Mouse (Mus musculus): ENCODE measurements around the gene Adam33. TPM values are rescaled to one million over a fixed set of nuclear protein-coding genes. Genes with fewer than 3 reads are reported as not detected.
"Not testable (repeated sequence)": the region's sequence is repeated elsewhere in the genome, so short reads cannot be mapped to it uniquely, and the experiment has no call there.

Gene Adam33
- total RNA-seq (2022): 1 to 10 TPM; 2.0 to 4.2 (median 3.6) TPM

DNA sequence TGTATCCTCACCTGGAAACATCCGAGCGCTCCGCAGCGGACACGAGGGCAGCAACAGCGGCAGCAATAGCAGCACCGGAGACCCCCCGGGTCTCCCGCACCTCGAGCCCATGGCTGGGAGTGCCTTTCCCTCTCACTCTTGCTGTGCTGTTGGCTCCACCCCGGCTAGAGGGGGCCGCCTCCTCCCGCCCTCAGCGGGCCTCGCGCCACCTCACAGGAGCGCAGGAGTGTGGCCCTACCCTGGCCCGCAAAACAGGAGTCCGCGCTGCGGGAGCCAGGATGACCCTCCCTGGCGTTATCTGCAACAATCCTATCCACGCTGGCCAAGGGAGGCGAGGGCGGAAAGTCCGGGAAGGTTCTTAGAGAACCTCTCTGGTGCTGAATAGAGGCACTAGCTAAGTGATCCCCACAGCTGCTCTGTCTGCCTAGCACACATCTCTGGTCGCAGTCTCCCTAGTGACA is at the start of gene Adam33:
Gene Adam33, minus strand, starts transcription at position 411 of the 461 bp plus-strand sequence.
- DNase-seq: no peak

- DNase-seq: no peak
Observed at GRCm38 (mm10) chr2:131105989-131106388, 42.4 kb upstream of the Adam33 start.

DNA sequence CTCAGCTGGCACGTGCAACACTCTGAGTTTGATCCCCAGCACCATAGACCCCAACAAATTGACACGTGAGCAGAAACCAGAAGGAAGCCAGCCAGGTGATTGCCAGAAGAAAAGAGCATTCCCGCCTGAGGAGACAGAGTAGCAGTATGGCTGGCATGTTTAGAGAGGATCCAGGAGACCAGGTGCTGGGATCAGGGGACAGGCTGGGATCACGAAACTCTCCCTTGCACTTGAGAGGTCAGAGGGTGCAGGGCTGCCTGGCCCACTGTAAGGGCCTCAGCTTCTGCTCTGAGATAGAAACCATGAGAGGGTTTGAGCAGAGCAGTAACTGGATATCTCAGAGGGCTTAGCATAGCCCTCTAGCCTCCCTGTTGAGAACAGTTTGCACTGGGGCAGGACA is 41.4 kb upstream of the Adam33 start:
- not testable (repeated sequence) for DNase-seq

- no peak for DNase-seq
Observed at GRCm38 (mm10) chr2:131104021-131104420, 40.4 kb upstream of the Adam33 start.

GRCm38 (mm10) chr2:131101530-131101929 is 37.9 kb upstream of the Adam33 start:
- DNase-seq: no peak

DNA sequence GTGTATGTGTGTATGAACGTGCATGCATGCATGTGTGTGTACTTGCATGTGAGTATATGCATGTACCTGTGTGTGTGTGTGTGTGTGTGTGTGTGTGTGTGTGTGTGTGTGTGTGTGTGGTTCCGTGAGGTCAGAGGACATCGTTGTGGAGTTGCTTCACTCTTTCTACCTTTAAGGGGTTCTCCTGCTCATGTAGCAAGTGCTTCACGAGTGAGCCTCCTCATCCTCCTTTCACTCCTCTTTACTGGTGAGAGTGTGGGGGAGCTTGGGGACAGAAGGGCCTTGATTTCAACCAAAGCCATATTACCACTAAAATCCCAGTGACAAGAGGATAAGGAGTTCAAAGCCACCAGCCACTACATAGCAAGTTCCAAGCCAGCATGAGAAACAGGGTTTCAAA is 33.5 kb upstream of the Adam33 start:
- DNase-seq: no peak

DNA sequence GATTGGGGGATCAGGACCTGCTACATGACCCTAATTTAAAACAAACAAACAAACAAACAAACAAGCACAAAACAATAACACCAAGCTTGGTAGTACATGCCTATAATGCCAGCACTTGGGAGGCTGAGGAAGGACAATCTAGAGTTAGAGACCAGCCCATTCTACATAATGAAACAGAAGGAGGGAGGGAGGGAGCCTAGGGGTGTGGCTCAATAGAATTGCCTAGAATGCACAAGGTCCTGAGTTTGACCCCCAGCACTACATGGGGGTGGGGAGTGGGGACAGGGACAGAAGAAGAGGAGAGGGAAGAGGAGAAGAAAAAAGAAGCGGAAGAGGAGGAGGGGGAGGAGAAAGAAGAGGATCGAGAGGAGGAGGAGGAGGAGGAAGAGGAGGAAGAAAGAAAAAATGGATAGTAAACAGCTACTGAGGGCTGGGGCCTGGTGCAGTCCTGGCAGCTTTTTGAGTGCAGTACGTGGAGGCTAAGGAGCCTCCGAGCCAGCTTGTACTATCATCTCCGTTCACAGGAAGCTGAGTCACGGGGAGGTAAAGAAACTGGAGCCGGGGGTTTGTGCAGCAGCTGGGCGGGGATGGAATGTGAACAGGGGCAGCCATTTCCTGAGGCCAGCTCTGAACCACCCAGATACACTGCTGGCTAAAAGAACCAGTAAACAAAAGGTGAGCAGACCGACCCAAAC is 32.6 kb upstream of the Adam33 start:
- DNase-seq: no peak

DNA sequence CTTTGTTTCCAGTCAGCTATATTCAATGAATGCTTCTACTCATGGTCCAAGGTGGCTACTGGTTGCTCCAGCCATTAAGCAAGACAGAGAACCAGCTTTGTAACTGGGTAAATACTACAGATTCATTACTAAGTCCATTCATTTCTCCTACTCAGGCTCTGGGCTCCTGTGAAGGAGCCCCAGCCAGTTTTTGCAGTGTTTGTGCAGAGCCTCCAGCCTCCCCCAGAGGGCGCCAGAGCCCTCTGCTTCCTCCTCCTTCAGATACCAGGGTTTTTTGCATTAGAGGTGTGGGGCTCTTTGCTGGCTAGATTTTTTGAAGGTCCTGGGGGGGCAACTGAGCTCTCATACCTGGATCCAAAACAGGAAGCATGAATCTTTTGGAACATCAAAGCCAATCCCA is 31.2 kb upstream of the Adam33 start:
- DNase-seq: peak; percentile 44

DNA sequence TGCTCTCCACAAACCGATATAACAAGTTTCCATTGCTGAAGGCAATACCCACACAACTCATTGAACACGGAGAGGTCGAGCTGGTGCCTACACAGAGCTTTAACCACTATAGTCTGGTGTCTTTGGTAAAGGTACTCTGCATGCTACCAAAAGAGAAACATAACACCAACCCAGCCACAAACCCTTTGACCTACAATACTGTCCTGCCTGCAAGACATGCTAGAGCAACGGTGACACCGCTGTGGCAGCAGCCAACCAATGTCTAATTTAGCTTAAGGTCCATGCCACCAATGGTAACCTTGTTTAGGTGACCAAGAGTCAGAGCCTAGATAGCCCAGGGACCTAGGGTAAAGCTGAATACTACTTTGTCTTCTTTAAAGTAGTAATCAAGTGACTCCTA is 30.0 kb upstream of the Adam33 start:
- no peak for DNase-seq

DNA sequence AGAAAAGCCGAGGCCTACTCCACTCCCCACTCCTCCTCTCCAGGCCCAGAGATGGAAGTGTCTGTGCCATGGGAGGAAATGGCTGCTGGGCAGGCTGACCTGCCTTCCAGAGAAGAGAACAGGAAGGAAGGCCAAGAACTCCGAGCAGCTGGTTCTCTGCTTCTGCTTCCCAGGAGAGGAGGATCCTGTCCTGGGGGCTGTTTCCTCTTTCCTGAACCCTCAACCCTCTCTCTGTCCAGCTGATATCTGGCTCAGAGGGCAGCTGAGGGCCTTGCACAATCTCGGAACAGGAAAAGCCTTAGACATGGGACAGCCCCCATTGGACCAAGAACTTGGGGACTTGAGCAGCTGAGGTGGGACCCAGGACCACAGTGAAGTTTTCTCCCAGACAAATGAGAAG is 27.2 kb upstream of the Adam33 start:
- DNase-seq: no peak

DNA sequence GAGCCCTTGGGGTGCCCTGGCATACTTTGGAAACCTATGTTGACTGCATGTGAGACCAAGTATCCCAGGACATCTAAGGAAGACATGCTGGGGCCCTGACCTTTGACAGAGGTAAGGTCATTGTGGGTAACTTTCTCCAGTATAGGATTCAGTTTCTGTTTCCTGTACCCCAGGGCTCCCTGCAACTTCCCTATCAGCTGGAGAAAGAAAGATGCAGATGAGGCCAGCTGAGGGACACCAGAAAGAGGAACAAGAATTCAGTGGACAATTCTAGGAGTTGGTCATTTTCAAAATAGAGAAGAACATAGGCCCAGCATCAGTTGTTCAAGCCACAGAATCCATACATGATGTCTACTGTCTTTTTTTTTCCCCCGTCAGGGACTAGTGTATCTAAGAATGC is 26.0 kb upstream of the Adam33 start:
- no peak for DNase-seq

- DNase-seq: no peak
Observed at GRCm38 (mm10) chr2:131088581-131088980, 25.0 kb upstream of the Adam33 start.

GRCm38 (mm10) chr2:131086667-131087390 is 23.2 kb upstream of the Adam33 start, which contains the start of gene Siglec1:
Siglec1 (minus strand) TSS chr2:131086765.
- no peak for DNase-seq

DNA sequence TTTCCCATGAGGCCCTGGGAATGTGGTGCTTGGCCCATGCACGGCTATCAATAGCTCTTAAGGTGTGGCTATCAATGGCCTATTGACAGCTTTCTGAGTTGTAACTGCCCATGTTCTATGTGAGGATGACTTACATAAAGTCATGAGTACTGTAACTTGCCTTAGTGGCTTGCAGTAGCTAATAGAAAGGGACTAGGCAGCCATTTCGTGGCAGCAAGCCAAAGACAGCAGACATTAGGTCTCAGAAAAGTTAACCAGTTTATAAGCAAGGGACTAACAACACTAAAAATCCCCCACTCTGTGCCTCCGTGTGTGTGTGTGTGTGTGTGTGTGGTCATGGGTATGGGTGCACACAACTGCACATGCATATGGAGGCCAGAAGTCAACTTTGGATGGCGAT is 20.6 kb upstream of the Adam33 start:
- no peak for DNase-seq

- no peak for DNase-seq
Observed at GRCm38 (mm10) chr2:131080507-131080906, 16.9 kb upstream of the Adam33 start.

- no peak for DNase-seq
Observed at GRCm38 (mm10) chr2:131072536-131072935, 8.9 kb upstream of the Adam33 start.

DNA sequence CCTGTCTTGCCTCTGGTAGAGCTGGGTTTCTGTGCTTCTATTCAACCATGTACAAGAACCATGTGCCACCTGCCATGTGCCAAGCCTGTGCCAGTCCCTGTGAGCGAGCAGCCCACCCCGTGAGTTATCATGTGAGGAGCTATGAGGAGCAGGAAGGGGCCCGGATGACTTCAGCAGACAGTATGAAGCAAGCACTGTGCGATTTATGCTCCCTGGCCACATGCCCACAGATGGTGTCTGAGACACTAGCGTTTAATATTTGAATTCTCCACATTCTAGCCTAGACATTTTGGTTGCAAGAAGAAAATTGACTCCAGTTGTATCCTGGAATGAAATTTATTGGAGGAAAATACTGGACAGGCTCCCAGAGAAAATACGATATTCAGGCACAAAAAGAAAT is 3.9 kb upstream of the Adam33 start:
- DNase-seq: no peak

GRCm38 (mm10) chr2:131066342-131066741 is 2.7 kb upstream of the Adam33 start:
- no peak for DNase-seq

DNA sequence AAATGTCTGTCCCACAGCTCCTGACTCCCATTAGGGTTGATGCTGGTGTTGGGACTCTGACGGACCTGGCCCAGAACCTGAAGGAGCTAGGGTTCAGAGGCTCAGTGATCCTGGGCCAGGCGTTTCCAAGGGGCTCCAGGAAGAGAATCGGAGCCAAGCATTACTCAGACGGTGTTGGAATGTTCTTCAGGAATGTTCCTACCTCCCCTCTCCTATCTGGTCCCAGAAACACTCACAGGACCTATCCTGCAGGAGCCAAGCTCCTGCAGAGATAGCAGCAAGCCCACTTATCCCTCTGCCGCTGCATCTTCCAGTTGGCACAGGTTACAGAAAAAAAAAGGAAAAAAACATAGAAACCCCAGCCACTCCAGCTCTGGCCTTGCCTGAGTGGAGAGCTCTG is 2.0 kb downstream of the Adam33 start:
- DNase-seq: no peak

GRCm38 (mm10) chr2:131060784-131061183 is 2.8 kb downstream of the Adam33 start:
- DNase-seq: no peak

DNA sequence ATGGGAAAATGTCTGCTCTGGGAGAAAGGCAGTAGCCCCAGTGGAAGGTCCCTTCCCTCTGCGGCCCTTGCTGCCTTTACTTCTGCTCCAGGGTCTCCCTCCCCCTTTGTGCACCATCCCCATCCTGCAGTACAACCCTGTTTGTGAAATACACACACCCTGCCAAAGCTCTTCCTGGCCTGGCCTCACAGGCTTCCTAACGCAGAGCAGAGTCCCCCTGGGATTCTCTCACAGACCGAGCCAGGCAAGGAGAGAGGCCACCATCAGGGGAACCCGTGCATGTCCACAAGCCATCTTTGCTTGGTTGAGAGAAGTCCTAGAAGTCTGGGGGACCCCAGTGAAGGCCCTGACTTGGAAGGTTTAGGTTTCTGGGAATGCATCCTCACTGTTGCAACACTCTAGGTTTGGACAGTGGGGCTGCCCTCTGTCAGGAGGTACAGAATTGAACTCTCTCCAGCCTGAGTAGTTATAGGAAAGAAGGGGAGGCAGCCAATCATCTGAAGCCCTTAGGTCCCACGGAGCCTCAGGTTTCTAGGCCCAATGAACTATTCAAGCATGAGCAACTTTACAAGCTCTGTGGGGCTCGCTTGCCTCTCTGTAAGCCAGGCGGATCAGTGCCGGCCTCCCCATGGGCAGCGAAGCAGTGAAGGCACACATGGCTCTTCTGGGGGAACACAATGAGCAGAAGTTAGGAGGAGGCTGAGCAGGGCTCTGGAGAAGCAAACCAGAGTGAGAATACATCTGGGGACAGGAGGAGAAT is 3.7 kb downstream of the Adam33 start:
- DNase-seq: no peak

DNA sequence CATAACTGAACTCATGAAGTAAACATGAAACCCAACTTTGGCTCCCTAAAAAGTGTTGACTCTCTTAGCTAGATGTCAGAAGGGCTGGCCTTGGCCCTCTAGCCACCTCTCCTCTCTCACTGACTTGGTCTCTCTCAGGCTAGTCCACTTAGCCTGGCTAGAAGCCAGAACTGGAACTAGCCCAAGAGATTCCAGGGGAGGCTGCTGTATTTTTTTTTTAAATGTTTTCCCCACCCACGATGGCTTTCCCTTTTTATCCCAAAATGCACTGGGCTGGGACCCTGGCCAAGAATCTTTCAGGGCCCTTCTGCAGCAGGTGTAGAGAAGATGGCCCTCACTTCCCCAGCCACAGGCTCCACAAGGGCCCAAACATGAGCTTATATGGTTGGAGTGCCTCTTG is 4.2 kb downstream of the Adam33 start:
- peak; percentile 43 for DNase-seq

- DNase-seq: no peak
Observed at GRCm38 (mm10) chr2:131058672-131059071, 4.9 kb downstream of the Adam33 start.

Data from adrenal gland, adult 8-10 months (tissue).